Mouse (Mus musculus) C2C12 (cell line): Measurements from ENCODE around the gene Card6. TPM values are rescaled to one million over a fixed set of nuclear protein-coding genes. Genes with fewer than 3 reads are reported as not detected.

Experiments used
- H3K27me3 ChIP-seq: one replicate; pipeline ENCODE4 v1.6.1; 2011; ENCODE audit not compliant: control insufficient read depth, insufficient read depth, insufficient read length
- H3K36me3 ChIP-seq: one replicate; pipeline ENCODE4 v1.6.1; 2011; ENCODE audit not compliant: control insufficient read depth, insufficient read depth
- H3K4me3 ChIP-seq: one replicate; pipeline ENCODE4 v1.5.1; 2011; ENCODE audit warnings: mild to moderate bottlenecking, control low read depth; ENCODE audit not compliant: poor library complexity, insufficient read depth, severe bottlenecking
- H3K79me2 ChIP-seq: one replicate; pipeline ENCODE4 v1.6.1; 2011; ENCODE audit not compliant: control insufficient read depth, insufficient read depth
- H3K79me3 ChIP-seq: one replicate; pipeline ENCODE4 v1.6.1; 2011; ENCODE audit warnings: low read depth, control low read depth
- H3ac ChIP-seq: one replicate; pipeline ENCODE3; 2011; ENCODE audit warnings: low read depth; ENCODE audit not compliant: control insufficient read depth, insufficient read length
- CEBPB ChIP-seq: IDR thresholded peaks from one replicate; pipeline ENCODE4 v1.6.1; 2011; ENCODE audit warnings: low read depth, mild to moderate bottlenecking, control low read depth, moderate library complexity
- CTCF ChIP-seq: IDR thresholded peaks from one replicate; pipeline ENCODE4 v1.5.1; 2011; ENCODE audit not compliant: control insufficient read depth, insufficient read depth, insufficient read length
- FOSL1 ChIP-seq: IDR thresholded peaks from one replicate; pipeline ENCODE4 v1.8.0; 2011; ENCODE audit warnings: mild to moderate bottlenecking, low read length; ENCODE audit not compliant: poor library complexity, insufficient read depth, severe bottlenecking
- MAX ChIP-seq: IDR thresholded peaks from one replicate; pipeline ENCODE4 v1.6.1; 2011; ENCODE audit warnings: mild to moderate bottlenecking, control low read depth
- MYOD1 ChIP-seq: IDR thresholded peaks from one replicate; pipeline ENCODE4 v1.6.1; 2011; ENCODE audit warnings: low read depth; ENCODE audit not compliant: control insufficient read depth, insufficient read length
- MYOG ChIP-seq: IDR thresholded peaks from one replicate; pipeline ENCODE4 v1.6.1; 2011; ENCODE audit not compliant: control insufficient read depth, insufficient read length; ENCODE audit errors: extremely low read depth
- USF1 ChIP-seq: IDR thresholded peaks from one replicate; pipeline ENCODE4 v1.6.1; 2011; ENCODE audit warnings: low read depth, mild to moderate bottlenecking, control low read depth, moderate library complexity
- polyA plus RNA-seq: library from polyadenylated mRNA; unstranded; fragments of >200 nt; fragmentation: generic; extraction: Trizol; gene quantifications from one replicate; pipeline ENCODE4 v1.2.1, GENCODE M21; 2012; ENCODE audit warnings: missing spikeins

Gene Card6
- polyA plus RNA-seq, 1 experiment: 5.2 TPM

DNA sequence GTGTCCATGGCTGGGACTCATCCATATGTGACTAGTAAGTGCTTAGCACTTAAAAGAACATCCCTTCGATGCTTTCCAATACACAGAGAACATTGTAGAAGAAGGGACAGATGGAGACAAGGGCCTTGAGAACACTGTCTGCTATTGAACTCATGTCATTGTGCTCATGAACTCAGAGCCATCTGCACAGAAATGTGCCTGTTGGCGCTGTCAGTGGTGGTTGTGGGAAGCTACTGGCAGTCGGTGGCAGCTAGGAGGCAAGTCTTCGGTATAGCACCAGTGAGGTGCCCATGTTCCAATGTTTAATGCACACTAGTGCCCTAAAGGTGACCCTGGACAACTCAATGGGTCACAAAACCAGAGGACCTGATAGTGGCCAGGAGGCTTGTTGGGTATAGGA is 6.0 kb downstream of the Card6 start:
- peaks cover 4% of the 10 kb centered on the region for H3K79me2 ChIP-seq
- H3K36me3 ChIP-seq: peaks cover 34% of the 10 kb centered on the region
- H3K79me3 ChIP-seq: no peaks in the 10 kb centered on the region
- H3K27me3 ChIP-seq: no peaks in the 10 kb centered on the region
- H3K4me3 ChIP-seq: no peak overlapping the region
- TF ChIP-seq MAX: no peak
- TF ChIP-seq CTCF: no peak
- no peak for TF ChIP-seq MYOD1
- no peak for TF ChIP-seq CEBPB
- TF ChIP-seq USF1: no peak
- TF ChIP-seq FOSL1: no peak
- no peak overlapping the region for H3ac ChIP-seq

- Histone ChIP-seq H3K4me3 (no peak overlapping the region), H3ac (no peak overlapping the region), H3K79me3 (no peaks in the 10 kb centered on the region), H3K27me3 (no peaks in the 10 kb centered on the region), H3K36me3 (peaks cover 12% of the 10 kb centered on the region), H3K79me2 (no peaks in the 10 kb centered on the region)
- TF ChIP-seq MYOG (no peak), USF1 (no peak), FOSL1 (no peak), MYOD1 (no peak), CTCF (no peak), CEBPB (no peak), MAX (no peak)
Observed at GRCm38 (mm10) chr15:5097376-5097775, 11.0 kb downstream of the Card6 start.

GRCm38 (mm10) chr15:5095534-5096301 is 12.6 kb downstream of the Card6 start:
- H3K79me3 ChIP-seq: no peaks in the 10 kb centered on the region
- no peaks in the 10 kb centered on the region for H3K27me3 ChIP-seq
- H3K4me3 ChIP-seq: no peak overlapping the region
- H3K36me3 ChIP-seq: peaks cover 12% of the 10 kb centered on the region
- no peak for TF ChIP-seq USF1
- no peak for TF ChIP-seq CEBPB
- H3K79me2 ChIP-seq: no peaks in the 10 kb centered on the region
- no peak overlapping the region for H3ac ChIP-seq

GRCm38 (mm10) chr15:5090131-5090530 is 18.2 kb downstream of the Card6 start:
- Histone ChIP-seq H3K79me2 (no peaks in the 10 kb centered on the region), H3K4me3 (no peak overlapping the region), H3ac (no peak overlapping the region), H3K36me3 (no peaks in the 10 kb centered on the region), H3K27me3 (no peaks in the 10 kb centered on the region), H3K79me3 (no peaks in the 10 kb centered on the region)
- no peak for TF ChIP-seq FOSL1
- no peak for TF ChIP-seq MAX
- no peak for TF ChIP-seq CEBPB
- TF ChIP-seq USF1: no peak
- TF ChIP-seq CTCF: no peak
- no peak for TF ChIP-seq MYOD1
- TF ChIP-seq MYOG: no peak

GRCm38 (mm10) chr15:5088850-5089608 is 19.3 kb downstream of the Card6 start:
- Histone ChIP-seq H3K36me3 (no peaks in the 10 kb centered on the region), H3ac (no peak overlapping the region), H3K79me2 (no peaks in the 10 kb centered on the region), H3K4me3 (no peak overlapping the region), H3K27me3 (no peaks in the 10 kb centered on the region), H3K79me3 (no peaks in the 10 kb centered on the region)
- TF ChIP-seq MAX (no peak), MYOG (no peak), CTCF (no peak), USF1 (no peak), MYOD1 (no peak), FOSL1 (no peak), CEBPB (no peak)

- Histone ChIP-seq H3K36me3 (no peaks in the 10 kb centered on the region), H3K27me3 (no peaks in the 10 kb centered on the region), H3ac (no peak overlapping the region), H3K79me2 (no peaks in the 10 kb centered on the region), H3K79me3 (no peaks in the 10 kb centered on the region), H3K4me3 (no peak overlapping the region)
- TF ChIP-seq MYOG: no peak
- TF ChIP-seq CTCF: no peak
- no peak for TF ChIP-seq FOSL1
- TF ChIP-seq CEBPB: no peak
- TF ChIP-seq MAX: no peak
- TF ChIP-seq USF1: no peak
- TF ChIP-seq MYOD1: no peak
Observed at GRCm38 (mm10) chr15:5086162-5086561, 22.2 kb downstream of the Card6 start.
